Mouse (Mus musculus) heart, postnatal 0 days (tissue): ENCODE data around the gene Vmp1.

Source experiments
- CTCF ChIP-seq: IDR thresholded peaks from 2 replicates; pipeline ENCODE4 v1.5.1; 2016; ENCODE audit warnings: antibody characterized with exemption, control low read depth, low read depth
- EP300 ChIP-seq: IDR thresholded peaks from 2 replicates; pipeline ENCODE4 v1.6.1; 2016; ENCODE audit warnings: antibody characterized with exemption, low read depth

GRCm38 (mm10) chr11:86628448-86628847 lies 55.2 kb downstream of the Vmp1 start:
- TF ChIP-seq CTCF (no peak), EP300 (no peak)
